Comparison of ENCODE assay signal across 10 mouse cellular contexts in genomic region chr12:71051079-71051478, GRCm38 (mm10). TPM values are rescaled to one million over a fixed set of nuclear protein-coding genes. Genes with fewer than 3 reads are reported as not detected.
DNase-seq lines count a peak whose midpoint lies in the region; ATAC-seq and TF ChIP-seq lines count a peak whose summit lies in the region.
"Had no signal": no experiment of that assay in that cellular context is flagged by ENCODE, and none has a peak within 500 bp of the region (broad histone marks: within the 10 kb centered on the region; RNA-seq: fewer than 3 reads in every experiment).

No protein-coding gene starts in this region.

- H3K9ac ChIP-seq in heart, embryonic 11.5 days (ENCODE audit: low read depth, low read length), result no peak overlapping the region
- H3K9ac ChIP-seq in liver, postnatal 0 days (replicated peaks), result no peak overlapping the region
- H3K9ac ChIP-seq: embryonic facial prominence, embryonic 13.5 days; liver, embryonic 15.5 days had no signal

- TF ChIP-seq EP300 in liver, postnatal 0 days (IDR thresholded peaks at IDR 0.05; ENCODE audit: low read depth), result no peak

- no peak for ATAC-seq in heart, embryonic 11.5 days (replicated peaks; ENCODE audit: insufficient number of reproducible peaks, low FRiP score, low TSS enrichment)
- ATAC-seq in liver, postnatal 0 days, result peak; percentile 55; the same call in 1 of the 2 replicates

- peak; percentile 77 for TF ChIP-seq CTCF in liver, postnatal 0 days (IDR thresholded peaks at IDR 0.05; ENCODE audit: low read depth)

- H3K9me3 ChIP-seq in heart, embryonic 11.5 days (replicated peaks; ENCODE audit: control insufficient read depth, low read length), result no peaks in the 10 kb centered on the region
- no peaks in the 10 kb centered on the region for H3K9me3 ChIP-seq in liver, postnatal 0 days (ENCODE audit: low read length)
- H3K9me3 ChIP-seq: embryonic facial prominence, embryonic 13.5 days; liver, embryonic 15.5 days had no signal

- peak; percentile 93 for DNase-seq in heart, adult 11 months
- DNase-seq in 3T3-L1 (ENCODE audit: low read depth, low spot score) (peak; percentile 88), MN1 (ENCODE audit: low spot score) (peak; percentile 52)
- DNase-seq in embryo, embryonic 11 days, result peak; percentile 7
- DNase-seq in liver, postnatal 0 days, result peak; percentile 50
- peak; percentile 66 to 69 for DNase-seq in spleen, postnatal 36 days (ENCODE audit: low spot score in 2 of 2)
- DNase-seq in Muller cell, postnatal 12 days (ENCODE audit: inconsistent ontology term), result no peak

- no peaks in the 10 kb centered on the region for H3K27me3 ChIP-seq in heart, embryonic 11.5 days (ENCODE audit: control insufficient read depth, insufficient read depth, low read length)
- H3K27me3 ChIP-seq in liver, postnatal 0 days (ENCODE audit: insufficient read depth, low read length), result no peaks in the 10 kb centered on the region
- H3K27me3 ChIP-seq: embryonic facial prominence, embryonic 13.5 days; liver, embryonic 15.5 days had no signal

- H3K4me1 ChIP-seq in heart, embryonic 11.5 days (ENCODE audit: control insufficient read depth, insufficient read depth, low read length), result peaks cover 12% of the 10 kb centered on the region
- H3K4me1 ChIP-seq in liver, postnatal 0 days (ENCODE audit: insufficient read depth), result peaks cover 5% of the 10 kb centered on the region; the same call in 1 of the 2 replicates

- 73% methylated on average over 3 of the region's 3 CpGs for WGBS in heart, embryonic 11.5 days (ENCODE audit: insufficient replicate concordance)
- WGBS in liver, postnatal 0 days (ENCODE audit: insufficient replicate concordance), result 70% methylated on average over 3 of the region's 3 CpGs

- no peak overlapping the region for H3K4me3 ChIP-seq in heart, embryonic 11.5 days (ENCODE audit: low read depth, low read length)
- no peak overlapping the region for H3K4me3 ChIP-seq in liver, postnatal 0 days (ENCODE audit: low read depth, low read length)
- H3K4me3 ChIP-seq: embryonic facial prominence, embryonic 13.5 days; liver, embryonic 15.5 days had no signal

- H3K36me3 ChIP-seq in heart, embryonic 11.5 days (ENCODE audit: control insufficient read depth, insufficient read depth, low read length), result peaks cover 8% of the 10 kb centered on the region
- peaks cover 17% of the 10 kb centered on the region for H3K36me3 ChIP-seq in liver, postnatal 0 days (replicated peaks; ENCODE audit: insufficient read depth, low read length)

- no peak overlapping the region for H3K4me2 ChIP-seq in heart, embryonic 11.5 days
- H3K4me2 ChIP-seq in liver, postnatal 0 days (ENCODE audit: low read depth, low read length), result no peak overlapping the region
- H3K4me2 ChIP-seq: embryonic facial prominence, embryonic 13.5 days; liver, embryonic 15.5 days had no signal

- H3K27ac ChIP-seq in heart, embryonic 11.5 days (ENCODE audit: low read depth, low read length), result no peak overlapping the region
- no peak overlapping the region for H3K27ac ChIP-seq in liver, postnatal 0 days (ENCODE audit: low read depth)
- H3K27ac ChIP-seq: embryonic facial prominence, embryonic 13.5 days; liver, embryonic 15.5 days had no signal

RNA-seq across cellular contexts. Expression of gene Arid4a, which starts 35.3 kb away (rescaled TPM):
- 27.1 and 28.8 TPM in 2 replicates for polyA plus RNA-seq in heart, embryonic 11.5 days (2014; fragmentation: Nextera tagmentation; extraction: Ambion mirVana)
- polyA plus RNA-seq in liver, postnatal 0 days (2015; fragmentation: Nextera tagmentation; extraction: Ambion mirVana), result 19.3 and 20.6 TPM in 2 replicates
